Mouse (Mus musculus): ENCODE measurements around the gene Insr. TPM values are rescaled to one million over a fixed set of nuclear protein-coding genes. Genes with fewer than 3 reads are reported as not detected.
"Not testable (repeated sequence)": the region's sequence is repeated elsewhere in the genome, so short reads cannot be mapped to it uniquely, and the experiment has no call there.

The Insr gene
- polyA plus RNA-seq, 1 experiment from 2014 or later, result 30.4 TPM

GRCm38 (mm10) chr8:3204758-3205443, 74.5 kb downstream of the Insr start:
- Histone ChIP-seq H3K4me1 (replicated peaks) (no peaks in the 10 kb centered on the region), H3K4me3 (no peak overlapping the region), H3K27ac (no peak overlapping the region), H3K9me3 (no peaks in the 10 kb centered on the region), H3K36me3 (peaks cover 62% of the 10 kb centered on the region), H3K27me3 (ENCODE audit: insufficient read depth, poor library complexity, severe bottlenecking) (no peaks in the 10 kb centered on the region)
- no peak for DNase-seq (ENCODE audit: low spot score)
- 80% methylated on average over 3 of the region's 3 CpGs for WGBS

GRCm38 (mm10) chr8:3202792-3203191, 76.6 kb downstream of the Insr start:
- WGBS, result 90% methylated on average over 7 of the region's 7 CpGs
- no peak overlapping the region for H3K4me3 ChIP-seq
- no peaks in the 10 kb centered on the region for H3K9me3 ChIP-seq
- DNase-seq (ENCODE audit: low spot score), result no peak
- H3K36me3 ChIP-seq, result peaks cover 65% of the 10 kb centered on the region
- H3K4me1 ChIP-seq (replicated peaks), result no peaks in the 10 kb centered on the region
- no peaks in the 10 kb centered on the region for H3K27me3 ChIP-seq (ENCODE audit: insufficient read depth, poor library complexity, severe bottlenecking)
- no peak overlapping the region for H3K27ac ChIP-seq

GRCm38 (mm10) chr8:3194297-3194696, 85.1 kb downstream of the Insr start:
- H3K9me3 ChIP-seq; H3K4me1 ChIP-seq (replicated peaks); H3K27ac ChIP-seq; H3K27me3 ChIP-seq (ENCODE audit: insufficient read depth, poor library complexity, severe bottlenecking); DNase-seq (ENCODE audit: low spot score); H3K4me3 ChIP-seq: not testable (repeated sequence)
- H3K36me3 ChIP-seq, result peaks cover 85% of the 10 kb centered on the region

DNA sequence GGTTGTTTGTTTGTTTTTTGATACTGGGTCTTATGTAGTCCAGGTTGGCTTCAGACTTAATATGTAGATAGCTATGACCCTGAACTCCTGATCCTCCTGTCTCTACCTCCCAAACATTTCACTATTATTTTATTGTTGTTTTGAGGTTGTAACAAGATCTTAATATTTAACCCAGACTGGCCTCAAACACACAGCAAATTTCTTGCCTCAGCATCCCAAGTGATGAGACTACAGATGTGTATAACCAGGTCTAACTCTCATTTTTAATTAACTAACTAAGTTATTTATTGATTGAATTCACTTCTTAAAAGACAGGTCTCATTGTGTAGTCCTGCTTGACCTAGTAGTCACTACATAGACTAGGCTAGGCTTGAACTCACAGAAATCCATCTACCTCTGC, 88.4 kb downstream of the Insr start:
- Histone ChIP-seq H3K9me3 (peaks cover 6% of the 10 kb centered on the region; the same call in 1 of the 2 replicates), H3K27ac (no peak overlapping the region), H3K4me1 (replicated peaks) (no peaks in the 10 kb centered on the region), H3K36me3 (peaks cover 93% of the 10 kb centered on the region), H3K4me3 (no peak overlapping the region), H3K27me3 (ENCODE audit: insufficient read depth, poor library complexity, severe bottlenecking) (no peaks in the 10 kb centered on the region)
- no peak for DNase-seq (ENCODE audit: low spot score)

GRCm38 (mm10) chr8:3187456-3187855, 92.0 kb downstream of the Insr start:
- Histone ChIP-seq H3K4me1 (replicated peaks) (no peaks in the 10 kb centered on the region), H3K9me3 (no peaks in the 10 kb centered on the region), H3K27me3 (ENCODE audit: insufficient read depth, poor library complexity, severe bottlenecking) (no peaks in the 10 kb centered on the region), H3K4me3 (no peak overlapping the region), H3K27ac (no peak overlapping the region), H3K36me3 (peaks cover 92% of the 10 kb centered on the region)
- 84% methylated on average over 1 of the region's 1 CpGs for WGBS
- no peak for DNase-seq (ENCODE audit: low spot score)

GRCm38 (mm10) chr8:3179930-3180329, 99.5 kb downstream of the Insr start:
- H3K4me1 ChIP-seq (replicated peaks), result no peaks in the 10 kb centered on the region
- H3K4me3 ChIP-seq, result no peak overlapping the region
- no peak for DNase-seq (ENCODE audit: low spot score)
- H3K9me3 ChIP-seq, result peaks cover 10% of the 10 kb centered on the region
- H3K36me3 ChIP-seq, result peaks cover 58% of the 10 kb centered on the region
- H3K27me3 ChIP-seq (ENCODE audit: insufficient read depth, poor library complexity, severe bottlenecking), result no peaks in the 10 kb centered on the region
- 76% methylated on average over 1 of the region's 1 CpGs for WGBS
- H3K27ac ChIP-seq, result no peak overlapping the region

DNA sequence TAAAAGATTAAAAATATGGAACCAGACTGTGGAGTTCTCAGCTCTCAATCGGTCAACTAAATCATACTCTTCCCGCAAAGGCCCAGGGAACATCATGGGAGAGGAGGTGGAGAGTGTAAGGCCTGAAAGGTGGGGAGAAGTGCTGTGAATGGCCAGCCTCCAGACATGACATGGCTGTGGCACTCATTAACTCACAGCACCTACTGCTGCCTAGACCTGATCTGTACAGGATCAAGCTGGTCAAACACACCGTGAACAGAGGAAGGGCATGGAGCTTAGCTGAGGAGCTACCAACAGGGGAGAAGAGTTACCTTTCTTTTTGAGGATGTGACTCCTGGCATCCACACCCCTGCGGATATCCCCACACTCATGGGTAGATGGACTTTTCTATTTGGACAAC, 102.0 kb downstream of the Insr start:
- DNase-seq (ENCODE audit: low spot score), result no peak
- H3K36me3 ChIP-seq, result peaks cover 58% of the 10 kb centered on the region
- no peaks in the 10 kb centered on the region for H3K27me3 ChIP-seq (ENCODE audit: insufficient read depth, poor library complexity, severe bottlenecking)
- H3K27ac ChIP-seq, result no peak overlapping the region
- H3K4me3 ChIP-seq, result no peak overlapping the region
- H3K4me1 ChIP-seq (replicated peaks), result no peaks in the 10 kb centered on the region
- H3K9me3 ChIP-seq, result peaks cover 14% of the 10 kb centered on the region
- 92% methylated on average over 4 of the region's 4 CpGs for WGBS

DNA sequence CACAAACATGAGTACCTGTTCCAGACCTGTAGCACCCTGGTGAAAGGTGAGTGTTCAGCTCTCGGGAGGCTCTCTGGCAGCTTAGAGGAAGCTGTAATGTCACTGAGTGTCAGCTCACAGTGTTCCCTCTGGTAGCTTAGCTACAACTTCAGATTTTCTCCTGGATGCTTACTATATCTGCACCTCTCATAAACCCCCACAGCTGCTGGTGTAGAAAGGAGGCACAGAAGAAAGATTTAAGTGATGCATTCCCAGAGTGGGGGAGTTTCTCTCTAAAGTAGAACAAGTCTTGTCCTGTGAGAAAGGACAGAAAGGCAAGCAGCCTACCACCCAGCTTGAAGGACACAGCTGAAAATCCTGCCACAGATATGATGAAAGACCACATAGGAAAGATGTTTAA, 107.2 kb downstream of the Insr start:
- H3K27me3 ChIP-seq (ENCODE audit: insufficient read depth, poor library complexity, severe bottlenecking), result no peaks in the 10 kb centered on the region
- no peaks in the 10 kb centered on the region for H3K4me1 ChIP-seq (replicated peaks)
- H3K4me3 ChIP-seq, result no peak overlapping the region
- no peak for DNase-seq (ENCODE audit: low spot score)
- no peak overlapping the region for H3K27ac ChIP-seq
- WGBS, result 85% methylated on average over 1 of the region's 1 CpGs
- H3K36me3 ChIP-seq, result peaks cover 84% of the 10 kb centered on the region
- H3K9me3 ChIP-seq, result peaks cover 14% of the 10 kb centered on the region

DNA sequence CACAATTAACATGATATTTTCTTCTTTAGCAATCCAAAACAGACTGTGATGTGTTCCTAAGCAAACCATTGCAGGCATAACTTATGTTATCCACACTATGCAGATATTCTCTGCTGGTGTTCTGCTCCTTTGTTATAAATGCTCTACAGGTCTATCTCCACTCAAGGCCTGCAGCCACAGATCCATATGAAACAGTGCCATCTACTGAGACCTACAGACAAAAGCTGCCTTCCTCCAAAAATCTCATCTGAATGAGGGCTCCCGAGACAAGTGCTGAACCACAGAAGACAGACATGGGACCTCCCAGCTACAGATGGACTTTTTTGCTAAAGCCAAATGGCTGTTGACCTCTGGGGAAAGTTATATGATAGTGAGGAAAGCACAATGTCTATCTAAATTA, 132.9 kb downstream of the Insr start:
- DNase-seq (ENCODE audit: low spot score), result no peak
- Histone ChIP-seq H3K27ac (no peak overlapping the region), H3K4me3 (no peak overlapping the region), H3K36me3 (no peaks in the 10 kb centered on the region), H3K27me3 (ENCODE audit: insufficient read depth, poor library complexity, severe bottlenecking) (no peaks in the 10 kb centered on the region), H3K4me1 (replicated peaks) (no peaks in the 10 kb centered on the region), H3K9me3 (peaks cover 34% of the 10 kb centered on the region)
- WGBS, result 75% methylated on average over 1 of the region's 1 CpGs

DNA sequence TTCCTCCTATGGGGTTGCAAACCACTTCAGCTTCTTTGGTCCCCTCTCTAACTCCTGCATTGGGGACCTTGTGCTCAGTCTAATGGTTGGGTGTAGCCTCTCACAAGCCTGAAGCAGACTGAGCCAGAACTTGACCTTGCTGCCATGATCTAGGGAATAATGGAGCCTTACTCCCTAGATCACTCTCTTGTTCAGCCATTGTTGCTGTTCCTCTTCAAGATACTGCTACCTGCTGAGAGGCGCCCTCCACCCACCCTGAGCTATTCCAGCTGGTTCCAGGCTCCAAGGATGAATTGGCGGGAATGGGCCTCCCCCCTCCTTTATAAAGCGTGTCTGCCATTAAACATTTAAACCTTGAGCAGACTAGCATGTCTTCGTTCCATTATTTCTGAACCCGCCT, 179.0 kb downstream of the Insr start:
- not testable (repeated sequence) for H3K27me3 ChIP-seq (ENCODE audit: insufficient read depth, poor library complexity, severe bottlenecking); H3K4me3 ChIP-seq; DNase-seq (ENCODE audit: low spot score); H3K4me1 ChIP-seq (replicated peaks); H3K27ac ChIP-seq; H3K36me3 ChIP-seq
- H3K9me3 ChIP-seq, result peaks cover 28% of the 10 kb centered on the region
- WGBS, result 88% methylated on average over 5 of the region's 5 CpGs

Other genes starting within 250 kb of the Insr start
- not detected in 2 replicates for gene A430078G23Rik, start 73.8 kb upstream of the Insr start, polyA plus RNA-seq (2016; fragmentation: Nextera tagmentation; extraction: Ambion mirVana)
- 9.9 and 11.0 TPM in 2 replicates for gene Arhgef18, start 113.4 kb upstream of the Insr start, polyA plus RNA-seq (2016; fragmentation: Nextera tagmentation; extraction: Ambion mirVana)
- 4.4 TPM in 2 replicates for gene Pex11g, start 188.1 kb upstream of the Insr start, polyA plus RNA-seq (2016; fragmentation: Nextera tagmentation; extraction: Ambion mirVana)
- not detected in 2 replicates for gene Tex45, start 191.2 kb upstream of the Insr start, polyA plus RNA-seq (2016; fragmentation: Nextera tagmentation; extraction: Ambion mirVana)
- 74.1 and 98.1 TPM in 2 replicates for gene Zfp358, start 213.5 kb upstream of the Insr start, polyA plus RNA-seq (2016; fragmentation: Nextera tagmentation; extraction: Ambion mirVana)
- 63.4 and 73.9 TPM in 2 replicates for gene Mcoln1, start 220.8 kb upstream of the Insr start, polyA plus RNA-seq (2016; fragmentation: Nextera tagmentation; extraction: Ambion mirVana)
- 22.4 and 23.1 TPM in 2 replicates for gene Pnpla6, start 235.8 kb upstream of the Insr start, polyA plus RNA-seq (2016; fragmentation: Nextera tagmentation; extraction: Ambion mirVana)